Mouse (Mus musculus) G1E (cell line): ENCODE measurements around the gene Nfe2l1.

Experiments used
- CTCF ChIP-seq: IDR thresholded peaks from 2 replicates; pipeline ENCODE4 v1.5.1; 2012; ENCODE audit warnings: low read depth, low read length, inconsistent platforms, mixed read lengths
- GATA1 ChIP-seq: IDR thresholded peaks from 2 replicates; pipeline ENCODE4 v1.6.1; 2012; ENCODE audit warnings: borderline replicate concordance, low read length, inconsistent platforms, mixed read lengths
- GATA2 ChIP-seq: IDR thresholded peaks from 2 replicates; pipeline ENCODE4 v1.6.1; 2012; ENCODE audit warnings: low read depth, low read length, inconsistent platforms, borderline replicate concordance
- POLR2AphosphoS5 ChIP-seq: IDR thresholded peaks from 2 replicates; pipeline ENCODE4 v1.6.1; 2012; ENCODE audit warnings: low read depth, low read length, inconsistent platforms; ENCODE audit not compliant: insufficient replicate concordance
- TAL1 ChIP-seq: conservative IDR thresholded peaks from 2 replicates; pipeline ENCODE4 v1.6.1; 2012; ENCODE audit warnings: low read depth, low read length, inconsistent platforms, mixed read lengths

GRCm38 (mm10) chr11:96790681-96791080, 39.1 kb downstream of the Nfe2l1 start:
- TF ChIP-seq GATA1 (no peak), CTCF (no peak), POLR2AphosphoS5 (no peak), TAL1 (no peak), GATA2 (no peak)
